Mouse (Mus musculus) heart, adult 2 months (tissue): ENCODE measurements around the gene Smarcd2.

ENCODE experiments used
- CTCF ChIP-seq: fragments of 200-600 bp; IDR thresholded peaks from 2 replicates; pipeline ENCODE4 v1.8.1; 2022; ENCODE audit warnings: antibody characterized with exemption, mild to moderate bottlenecking, moderate library complexity
- EP300 ChIP-seq: fragments of 200-500 bp; IDR thresholded peaks from 2 replicates; pipeline ENCODE4 v1.6.1; 2011; ENCODE audit warnings: low read depth, low read length, control low read depth; ENCODE audit not compliant: insufficient read depth
- POLR2A ChIP-seq: fragments of 200-500 bp; IDR thresholded peaks from 2 replicates; pipeline ENCODE4 v1.6.1; 2011; ENCODE audit warnings: mild to moderate bottlenecking, low read depth, low read length, control low read depth; ENCODE audit not compliant: insufficient read depth

DNA sequence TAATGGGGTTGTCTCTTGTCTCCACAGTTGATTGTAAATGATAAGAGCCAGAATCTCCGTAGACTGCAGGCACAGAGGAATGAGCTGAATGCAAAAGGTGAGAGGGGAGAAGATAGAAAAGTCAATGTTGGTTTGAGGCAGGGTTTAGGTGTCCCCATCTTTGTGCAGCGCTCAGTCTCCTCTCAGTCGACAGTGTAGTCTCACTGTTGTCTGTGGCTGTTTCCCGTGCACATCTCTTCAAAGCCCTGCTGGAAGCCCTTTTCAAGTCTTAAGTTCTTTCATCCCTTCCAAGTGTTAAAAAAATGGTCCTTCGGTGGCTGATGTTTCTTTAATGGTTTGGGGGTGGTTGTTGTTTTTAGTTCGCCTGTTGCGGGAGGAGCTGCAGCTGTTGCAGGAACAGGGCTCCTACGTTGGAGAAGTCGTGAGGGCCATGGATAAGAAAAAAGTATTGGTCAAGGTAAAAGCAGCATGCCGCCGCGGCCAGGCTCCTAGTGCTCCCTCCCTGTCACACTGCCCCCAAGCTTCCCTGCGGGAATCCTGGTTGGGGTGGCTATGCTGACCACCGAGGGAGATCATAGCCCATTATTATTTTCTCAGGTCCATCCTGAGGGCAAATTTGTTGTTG lies 11.8 kb downstream of the Smarcd2 start:
- TF ChIP-seq CTCF (no peak), POLR2A (no peak), EP300 (no peak)
